Mouse (Mus musculus) fat pad, adult 2 months (tissue): ENCODE results near the gene Slamf9.

ENCODE experiments used
- DNase-seq: peaks from one replicate; pipeline ENCODE4 v3.0.0-alpha.2; 2011; ENCODE audit warnings: low read depth, low spot score; ENCODE audit errors: extremely low read depth

Gene Slamf9

GRCm38 (mm10) chr1:172461602-172462001 lies 13.6 kb upstream of the Slamf9 start:
- DNase-seq, result no peak

- no peak for DNase-seq
Measured at GRCm38 (mm10) chr1:172462534-172462933, 12.6 kb upstream of the Slamf9 start.

DNA sequence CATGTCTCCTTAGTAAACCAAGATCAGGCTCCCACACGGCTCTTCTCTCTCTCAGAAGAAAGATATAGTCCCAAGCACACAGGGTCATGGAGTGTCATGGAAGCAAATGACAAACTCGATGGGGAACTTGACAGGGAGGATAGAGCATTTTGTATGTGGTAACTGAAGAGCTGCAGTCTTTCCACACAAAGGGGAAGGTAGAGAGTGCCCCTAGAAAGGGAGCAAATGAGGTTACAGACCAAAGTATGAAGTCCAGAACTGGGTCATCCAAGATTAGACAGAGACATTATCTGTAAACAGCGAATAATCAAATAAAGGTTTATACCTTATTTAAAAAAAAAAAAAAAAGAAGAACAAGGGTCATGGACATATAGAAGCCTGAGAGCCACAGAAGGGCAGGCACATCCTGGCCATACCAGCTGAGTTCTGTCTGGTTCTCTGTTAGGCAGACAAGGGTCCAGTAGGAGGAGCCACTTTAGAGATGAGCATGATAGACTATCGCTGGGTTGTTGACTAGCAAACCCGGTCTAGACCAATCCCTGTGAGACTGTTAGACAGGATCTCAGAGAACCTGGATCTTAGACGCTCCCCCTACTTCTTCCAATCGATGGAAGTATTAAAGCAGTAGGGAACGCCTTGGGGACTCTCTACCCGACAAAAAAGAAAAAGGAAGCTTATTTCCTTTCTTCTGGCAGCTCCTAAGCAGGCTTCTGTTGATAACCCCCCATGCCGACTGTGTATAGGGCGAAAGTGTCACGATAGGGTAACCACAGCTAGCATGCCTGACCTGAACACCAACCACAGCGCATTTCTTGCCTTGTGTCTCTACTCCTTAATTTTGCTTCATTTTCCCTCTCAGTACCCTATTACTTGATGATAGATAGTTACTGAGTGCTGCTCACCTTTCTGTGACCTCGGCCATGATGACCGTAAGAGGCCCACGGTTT lies 11.5 kb upstream of the Slamf9 start:
- no peak for DNase-seq

DNA sequence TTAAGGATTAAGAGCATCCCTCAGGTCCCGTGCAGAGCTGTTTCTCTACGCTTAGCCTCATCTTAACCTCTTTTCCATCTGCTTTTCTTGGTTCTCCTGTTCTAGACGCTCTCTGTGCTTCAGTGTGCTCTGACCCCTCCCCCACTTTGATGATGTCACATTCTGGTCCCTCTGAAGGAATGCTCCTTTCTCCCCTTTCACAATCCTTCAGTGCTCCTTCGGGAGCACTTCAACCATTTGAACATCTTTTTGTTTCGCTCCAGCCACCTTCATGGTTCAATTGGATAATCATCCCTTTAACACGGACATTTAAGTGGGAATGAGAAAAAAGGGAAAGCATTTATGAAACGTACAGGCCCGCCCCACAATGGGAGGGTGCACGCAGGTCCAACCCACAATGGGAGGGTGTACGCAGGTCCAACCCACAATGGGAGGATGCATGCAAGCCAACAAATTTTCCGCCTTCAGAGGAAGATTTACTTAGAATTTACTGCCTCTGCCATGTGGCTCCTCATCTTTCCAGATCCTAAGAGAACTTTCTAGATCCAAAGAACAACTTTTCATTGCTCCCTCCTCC lies 6.8 kb upstream of the Slamf9 start:
- no peak for DNase-seq

- DNase-seq, result no peak
Measured at GRCm38 (mm10) chr1:172469373-172469772, 5.8 kb upstream of the Slamf9 start.

- DNase-seq, result no peak
Measured at GRCm38 (mm10) chr1:172469810-172470448, 5.2 kb upstream of the Slamf9 start.

GRCm38 (mm10) chr1:172472909-172473308 lies 2.2 kb upstream of the Slamf9 start:
- DNase-seq, result no peak

DNA sequence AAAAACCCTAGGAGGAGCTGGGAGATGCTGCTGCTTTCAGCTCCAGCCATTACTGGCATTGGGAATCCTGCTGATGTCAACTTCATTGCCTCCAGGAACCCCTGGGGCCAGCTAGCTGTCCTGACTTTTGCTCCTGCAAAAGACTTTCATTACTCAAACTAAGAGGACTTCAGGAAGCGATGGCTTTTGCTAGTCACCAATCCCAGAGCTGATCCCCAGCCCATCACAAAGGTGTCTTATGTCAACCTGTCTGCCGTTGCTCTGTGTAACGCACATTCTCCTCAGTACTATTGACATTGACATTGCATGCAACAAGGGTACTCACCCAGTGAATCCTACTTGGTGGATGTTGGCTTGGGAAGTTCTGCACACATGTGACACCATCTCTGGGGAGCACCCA lies 962 bp upstream of the Slamf9 start:
- no peak for DNase-seq

DNA sequence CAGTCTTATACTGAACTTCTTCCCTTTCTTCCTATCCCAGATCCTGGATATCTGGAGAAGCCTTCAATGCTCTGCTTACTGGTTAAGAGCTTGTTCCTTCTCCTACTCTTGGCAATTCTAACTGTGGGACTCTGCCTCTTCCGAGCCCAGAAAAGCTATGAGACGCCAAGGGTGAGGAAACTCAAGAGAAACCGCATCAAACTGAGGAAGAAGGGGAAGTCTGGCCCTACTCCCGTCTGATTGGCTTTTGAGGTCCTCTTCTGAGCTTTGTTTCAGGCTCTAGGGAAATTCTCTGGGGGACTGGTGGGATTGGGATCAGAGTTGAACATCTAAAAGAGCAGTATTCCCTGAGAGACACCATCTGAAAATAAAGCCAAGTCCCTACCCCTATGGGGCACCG lies 2.9 kb downstream of the Slamf9 start:
- no peak for DNase-seq

DNA sequence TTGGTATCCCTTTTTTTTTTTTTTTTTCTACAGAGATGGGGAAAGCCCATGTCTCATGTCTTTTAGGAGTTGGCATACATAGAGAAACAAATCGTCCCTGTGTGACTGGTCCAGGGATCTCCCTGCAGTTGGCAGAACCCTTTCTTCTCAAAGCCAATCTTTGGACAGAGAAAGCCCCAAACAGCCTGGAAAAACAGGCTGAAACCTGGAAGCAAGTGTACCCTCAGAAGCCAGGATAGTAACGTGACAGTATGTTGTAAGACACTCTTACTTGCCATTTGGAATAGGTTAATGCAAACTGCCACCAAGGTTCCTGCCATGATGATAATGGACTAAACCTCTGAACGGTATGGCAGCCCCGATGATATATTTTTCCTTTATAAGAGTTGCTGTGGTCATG lies 5.2 kb downstream of the Slamf9 start:
- DNase-seq, result peak; percentile 85

- DNase-seq, result no peak
Measured at GRCm38 (mm10) chr1:172481111-172481510, 6.0 kb downstream of the Slamf9 start.

- DNase-seq, result peak; percentile 87
Measured at GRCm38 (mm10) chr1:172481540-172482280, 6.6 kb downstream of the Slamf9 start, which contains the start of gene Igsf9. Igsf9 (plus strand) TSS chr1:172481788.

- DNase-seq, result no peak
Measured at GRCm38 (mm10) chr1:172482518-172483360, 7.6 kb downstream of the Slamf9 start.

GRCm38 (mm10) chr1:172483361-172483660 lies 8.2 kb downstream of the Slamf9 start:
- DNase-seq, result no peak

- DNase-seq, result no peak
Measured at GRCm38 (mm10) chr1:172484236-172484635, 9.1 kb downstream of the Slamf9 start.

DNA sequence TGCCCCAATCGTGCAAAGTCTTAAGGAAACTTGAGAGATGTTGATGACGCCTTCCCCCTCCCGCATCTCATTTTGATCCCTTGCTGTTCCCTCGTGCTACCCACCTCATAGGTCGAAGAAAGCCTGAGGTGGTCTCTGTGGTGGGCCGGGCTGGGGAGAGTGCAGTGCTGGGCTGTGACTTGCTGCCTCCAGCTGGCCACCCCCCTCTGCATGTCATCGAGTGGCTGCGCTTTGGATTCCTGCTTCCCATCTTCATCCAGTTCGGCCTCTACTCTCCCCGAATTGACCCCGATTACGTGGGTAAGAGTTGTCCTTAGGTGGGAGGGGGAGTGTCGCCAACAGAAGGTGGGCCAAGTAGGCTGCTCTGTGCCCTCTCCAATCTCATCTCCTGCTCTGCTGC lies 9.5 kb downstream of the Slamf9 start:
- no peak for DNase-seq

- no peak for DNase-seq
Measured at GRCm38 (mm10) chr1:172485821-172486220, 10.7 kb downstream of the Slamf9 start.

- DNase-seq, result no peak
Measured at GRCm38 (mm10) chr1:172486236-172486635, 11.1 kb downstream of the Slamf9 start.

- DNase-seq, result no peak
Measured at GRCm38 (mm10) chr1:172486651-172487050, 11.5 kb downstream of the Slamf9 start.

GRCm38 (mm10) chr1:172487859-172488258 lies 12.7 kb downstream of the Slamf9 start:
- no peak for DNase-seq
